Mouse (Mus musculus): ENCODE data around the gene Aars2. TPM values are rescaled to one million over a fixed set of nuclear protein-coding genes. Genes with fewer than 3 reads are reported as not detected.

Aars2 gene
- polyA plus RNA-seq, 1 experiment from 2014 or later, result 24.2 TPM

DNA sequence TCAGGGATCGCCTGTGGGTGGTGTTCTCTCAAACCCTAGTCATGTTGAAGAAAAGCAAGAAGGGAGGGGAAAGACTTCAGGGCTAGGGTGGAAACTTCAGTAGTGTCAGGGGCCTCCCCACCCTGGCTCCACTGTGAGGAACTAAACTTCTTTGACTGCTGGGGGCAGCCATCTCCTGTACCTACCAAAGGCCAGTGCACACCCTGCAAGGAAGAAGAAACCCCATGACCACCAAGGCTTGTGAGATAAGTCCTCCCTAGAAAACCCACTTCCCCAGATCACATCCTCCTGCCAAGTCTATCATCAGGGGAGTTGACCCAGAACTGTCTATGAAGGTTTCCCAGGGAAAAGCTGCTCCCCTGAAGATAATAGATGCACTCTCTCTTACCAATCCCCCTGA is 47.8 kb downstream of the Aars2 start:
- Histone ChIP-seq H3K36me3 (no peaks in the 10 kb centered on the region), H3K4me2 (replicated peaks) (no peak overlapping the region), H3K4me3 (no peak overlapping the region), H3K27me3 (peaks cover 49% of the 10 kb centered on the region), H3K9me3 (no peaks in the 10 kb centered on the region), H3K4me1 (peaks cover 46% of the 10 kb centered on the region), H3K9ac (replicated peaks) (no peak overlapping the region), H3K27ac (replicated peaks) (no peak overlapping the region)
- whole genome bisulfite sequencing, result 56% methylated on average over 1 of the region's 1 CpGs
- ATAC-seq (ENCODE audit: low FRiP score, low read depth), result no peak

DNA sequence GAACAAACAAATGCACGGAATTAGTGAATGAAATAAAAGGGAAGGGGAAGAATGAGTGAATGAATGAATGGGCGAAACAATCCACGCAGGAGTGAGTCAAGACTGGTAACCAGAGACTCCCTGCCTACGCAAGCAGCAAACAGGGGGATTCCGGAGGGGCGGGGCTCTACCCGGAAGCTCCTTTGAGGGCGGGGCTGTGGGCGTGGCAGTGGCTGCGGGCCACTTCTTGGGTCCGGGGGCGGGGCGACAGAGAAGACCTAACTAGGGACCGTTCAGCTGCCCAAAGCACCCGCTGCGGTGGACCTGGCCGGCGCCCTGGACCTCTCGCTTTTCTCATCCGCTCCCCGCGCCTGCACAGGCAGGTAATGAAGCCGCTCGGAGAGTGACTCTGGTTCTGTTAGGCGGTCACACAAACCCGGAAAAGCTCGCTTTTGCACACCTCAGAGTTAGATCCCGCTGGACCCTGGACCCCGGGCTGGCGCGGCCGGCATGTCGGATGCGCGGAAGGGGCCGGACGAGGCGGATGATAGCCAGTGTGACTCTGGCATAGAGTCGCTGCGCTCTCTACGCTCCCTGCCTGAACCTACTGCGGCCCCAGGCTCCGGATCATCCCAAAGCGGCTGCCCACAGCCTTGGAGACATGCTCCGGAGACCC is 48.9 kb downstream of the Aars2 start, which contains the start of gene Nfkbie:
TSS of gene Nfkbie (plus strand) at position 252 of the 655 bp plus-strand sequence.
- Histone ChIP-seq H3K4me2 (replicated peaks) (peak within 1 kb of the TSS; percentile 95), H3K9me3 (no peaks in the 10 kb centered on the region), H3K27ac (replicated peaks) (no peak within 1 kb of the TSS), H3K36me3 (no peaks in the 10 kb centered on the region), H3K4me3 (peak within 1 kb of the TSS; percentile 57), H3K9ac (replicated peaks) (peak within 1 kb of the TSS; percentile 73), H3K27me3 (peaks cover 49% of the 10 kb centered on the region), H3K4me1 (peaks cover 36% of the 10 kb centered on the region)
- under 1% methylated on average over 45 of the region's 45 CpGs for WGBS
- peak; percentile 76 for ATAC-seq (ENCODE audit: low FRiP score, low read depth)

DNA sequence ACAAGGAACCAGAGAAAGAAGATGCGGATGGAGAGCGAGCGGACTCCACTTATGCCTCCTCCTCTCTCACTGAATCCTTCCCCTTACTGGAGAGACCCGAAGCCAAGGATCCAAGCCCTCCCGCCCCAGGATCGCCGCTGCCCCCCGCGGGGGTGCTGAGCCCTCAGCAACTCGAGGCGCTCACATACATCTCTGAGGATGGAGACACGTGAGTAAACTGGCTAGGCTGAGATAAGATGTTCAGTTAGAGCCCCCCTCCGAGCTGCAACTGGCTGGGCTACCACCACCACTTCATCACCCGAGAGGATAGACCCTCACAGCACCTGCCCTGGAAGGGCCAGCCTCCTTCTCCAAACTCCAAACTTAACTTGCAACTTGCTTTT is 49.5 kb downstream of the Aars2 start:
- H3K27ac ChIP-seq (replicated peaks), result no peak overlapping the region
- H3K9me3 ChIP-seq, result no peaks in the 10 kb centered on the region
- H3K27me3 ChIP-seq, result peaks cover 46% of the 10 kb centered on the region
- no peak for ATAC-seq (ENCODE audit: low FRiP score, low read depth)
- H3K4me3 ChIP-seq, result peak overlapping the region; percentile 57
- peak overlapping the region; percentile 73 for H3K9ac ChIP-seq (replicated peaks)
- peak overlapping the region; percentile 95 for H3K4me2 ChIP-seq (replicated peaks)
- 1% methylated on average over 14 of the region's 14 CpGs for WGBS
- no peaks in the 10 kb centered on the region for H3K36me3 ChIP-seq
- peaks cover 33% of the 10 kb centered on the region for H3K4me1 ChIP-seq

DNA sequence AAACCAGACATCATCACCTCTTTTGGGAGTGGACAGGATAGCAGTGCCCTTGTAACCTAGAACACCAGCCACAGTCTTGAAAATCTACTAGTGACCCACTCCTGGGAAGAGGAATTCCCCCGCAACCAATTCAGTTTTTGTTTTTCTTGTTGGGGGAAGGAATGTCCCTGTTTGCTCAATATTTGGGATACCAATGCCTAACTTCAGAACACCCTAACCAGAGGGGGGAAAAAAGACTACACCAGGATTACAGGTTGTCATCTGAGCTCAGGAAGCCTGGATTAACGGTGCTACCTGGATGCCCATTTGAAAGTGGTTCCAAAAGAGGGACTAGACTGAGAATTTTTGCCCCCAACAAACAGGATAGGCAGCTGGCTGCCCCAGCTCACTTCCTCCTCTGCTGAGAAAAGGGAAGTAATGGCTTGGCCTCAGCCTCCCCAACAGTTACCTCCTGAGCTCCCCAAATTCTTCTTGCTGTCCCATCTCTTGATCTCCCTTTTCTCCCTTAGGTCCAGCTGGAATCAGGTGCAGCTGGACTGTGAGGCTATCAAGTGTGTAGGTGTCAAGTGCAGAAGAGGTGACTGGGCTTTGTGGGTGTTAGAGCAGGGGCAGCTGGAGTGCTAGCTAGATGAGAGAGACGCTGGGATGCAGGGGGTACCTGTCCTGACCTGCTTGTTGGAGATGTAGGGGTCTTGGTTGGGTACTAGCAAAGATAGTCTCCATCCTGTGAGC is 50.0 kb downstream of the Aars2 start:
- WGBS, result 63% methylated on average over 3 of the region's 3 CpGs
- Histone ChIP-seq H3K9ac (replicated peaks) (peak overlapping the region; percentile 73), H3K4me3 (peak overlapping the region; percentile 57)

DNA sequence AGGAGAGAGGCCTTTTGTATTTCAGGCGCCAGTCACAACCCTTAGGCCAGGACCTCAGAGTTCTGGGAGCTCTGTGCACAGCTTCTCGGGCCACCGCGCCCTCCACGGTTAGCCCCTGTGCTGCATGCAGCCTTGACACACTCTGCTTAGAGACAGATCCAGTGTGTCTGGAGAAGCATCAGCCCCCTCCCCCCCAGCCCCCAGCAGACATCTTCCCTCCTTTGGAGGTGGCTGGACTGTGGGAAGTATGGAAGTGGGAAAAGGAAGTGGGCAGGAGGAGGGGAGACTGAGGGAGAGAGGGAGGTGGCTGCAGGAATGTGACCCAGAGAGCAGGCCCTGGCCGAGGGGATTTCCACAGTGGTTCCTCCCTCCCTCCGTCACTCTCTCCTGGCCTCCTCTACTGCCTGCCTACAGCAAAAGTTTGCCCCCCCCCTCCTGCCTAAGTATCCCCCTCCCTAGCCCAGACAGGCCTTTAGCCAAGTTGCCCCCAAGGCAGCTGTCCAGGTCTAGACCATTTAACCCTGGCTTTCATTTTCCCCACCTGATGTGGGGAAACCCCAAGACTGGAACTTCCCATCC is 50.7 kb downstream of the Aars2 start:
- Histone ChIP-seq H3K9ac (replicated peaks) (peak overlapping the region; percentile 31), H3K27ac (replicated peaks) (no peak overlapping the region), H3K4me3 (no peak overlapping the region), H3K4me2 (replicated peaks) (no peak overlapping the region; the same call in 1 of the 2 replicates), H3K4me1 (peaks cover 22% of the 10 kb centered on the region), H3K9me3 (no peaks in the 10 kb centered on the region), H3K27me3 (peaks cover 41% of the 10 kb centered on the region), H3K36me3 (no peaks in the 10 kb centered on the region)
- ATAC-seq (ENCODE audit: low FRiP score, low read depth), result no peak
- WGBS, result 65% methylated on average over 7 of the region's 7 CpGs

More for the DNA sequence above, 50.0 kb downstream of the Aars2 start:
- Histone ChIP-seq H3K36me3 (no peaks in the 10 kb centered on the region), H3K9me3 (no peaks in the 10 kb centered on the region), H3K4me1 (peaks cover 27% of the 10 kb centered on the region), H3K4me2 (replicated peaks) (peak overlapping the region; percentile 95), H3K27ac (replicated peaks) (no peak overlapping the region), H3K27me3 (peaks cover 41% of the 10 kb centered on the region)
- no peak for ATAC-seq (ENCODE audit: low FRiP score, low read depth)

DNA sequence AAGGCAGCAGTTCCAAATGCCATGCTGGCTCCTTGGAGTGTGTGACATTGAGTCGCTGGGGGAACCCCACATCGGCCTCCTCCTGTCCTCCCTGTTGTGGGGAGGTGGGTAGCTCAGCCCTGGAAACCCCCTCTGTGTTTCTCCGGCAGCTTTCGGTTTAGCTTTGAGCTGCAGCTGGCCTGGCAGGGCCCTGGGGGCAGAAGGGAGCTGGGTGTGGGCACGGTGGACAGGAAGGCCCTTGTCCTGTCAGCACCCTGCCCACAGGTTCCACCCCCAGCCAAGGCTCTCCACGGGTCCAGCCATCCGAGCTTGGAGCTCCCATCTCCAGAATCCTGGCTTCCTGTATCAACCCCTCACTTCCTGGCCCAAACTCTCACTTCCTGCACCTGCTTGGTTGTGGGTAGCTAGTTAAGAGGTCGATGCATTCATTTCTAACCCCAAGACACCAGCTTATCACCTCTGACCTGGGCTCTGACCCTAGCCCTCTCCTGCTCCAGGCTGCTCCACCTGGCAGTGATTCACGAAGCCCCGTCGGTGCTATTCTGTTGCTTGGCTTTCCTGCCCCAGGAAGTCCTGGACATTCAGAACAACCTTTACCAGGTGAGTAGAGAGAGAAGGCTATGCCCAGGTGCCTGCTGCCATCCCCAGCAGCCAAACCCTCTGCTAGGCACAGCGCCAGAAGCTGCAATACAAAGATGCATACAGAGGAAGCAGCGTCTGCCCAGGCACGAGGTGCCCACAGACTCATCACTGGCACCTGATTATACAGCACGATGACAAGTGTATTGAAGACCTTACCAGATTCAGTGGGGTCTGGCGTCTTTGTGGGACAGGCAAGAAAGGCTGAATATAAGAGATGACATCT is 51.6 kb downstream of the Aars2 start:
- no peaks in the 10 kb centered on the region for H3K36me3 ChIP-seq
- H3K9me3 ChIP-seq, result no peaks in the 10 kb centered on the region
- peaks cover 22% of the 10 kb centered on the region for H3K4me1 ChIP-seq
- H3K27me3 ChIP-seq, result peaks cover 35% of the 10 kb centered on the region
- no peak overlapping the region for H3K27ac ChIP-seq (replicated peaks)
- H3K4me2 ChIP-seq (replicated peaks), result no peak overlapping the region
- H3K9ac ChIP-seq (replicated peaks), result no peak overlapping the region; the same call in 1 of the 2 replicates
- WGBS, result 74% methylated on average over 16 of the region's 16 CpGs
- ATAC-seq (ENCODE audit: low FRiP score, low read depth), result no peak
- no peak overlapping the region for H3K4me3 ChIP-seq

DNA sequence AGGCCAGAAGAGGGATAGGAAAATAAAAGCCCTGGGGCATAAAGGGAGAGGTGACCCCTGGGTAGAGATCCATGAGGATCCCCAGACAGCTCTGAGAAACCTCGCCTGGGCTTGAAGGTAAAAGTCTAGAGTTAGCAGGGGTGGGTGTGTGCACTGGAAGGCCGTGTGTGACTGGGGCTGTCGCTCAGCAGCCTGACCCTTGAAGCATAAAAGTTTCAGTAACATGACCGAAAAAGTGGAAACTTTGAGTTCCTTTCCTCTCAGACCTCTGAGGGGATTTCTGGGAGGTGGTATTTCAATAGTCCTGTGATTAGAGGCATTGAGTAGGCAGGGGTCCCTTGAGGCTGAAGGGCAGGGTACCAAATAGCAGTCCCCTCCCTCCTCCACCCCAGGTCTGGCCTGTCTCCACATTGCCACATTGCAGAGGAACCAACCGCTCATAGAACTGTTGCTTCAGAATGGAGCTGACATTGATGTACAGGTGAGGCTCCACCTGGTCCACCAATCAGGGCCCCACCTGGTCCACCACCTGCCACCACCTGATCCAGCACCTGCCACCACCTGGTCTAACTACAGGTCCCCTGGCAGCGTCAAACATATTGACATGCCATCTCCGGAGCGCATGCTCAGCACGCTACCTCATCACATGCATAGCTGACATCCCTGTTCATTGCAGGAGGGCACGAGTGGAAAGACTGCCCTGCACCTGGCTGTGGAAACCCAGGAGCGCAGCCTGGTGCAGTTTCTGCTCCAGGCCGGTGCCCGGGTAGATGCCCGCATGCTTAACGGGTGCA is 53.3 kb downstream of the Aars2 start:
- WGBS, result 87% methylated on average over 15 of the region's 15 CpGs
- no peak for ATAC-seq (ENCODE audit: low FRiP score, low read depth)
- Histone ChIP-seq H3K9me3 (no peaks in the 10 kb centered on the region), H3K9ac (replicated peaks) (no peak overlapping the region), H3K36me3 (no peaks in the 10 kb centered on the region), H3K4me1 (peaks cover 30% of the 10 kb centered on the region), H3K4me2 (replicated peaks) (no peak overlapping the region), H3K27me3 (peaks cover 26% of the 10 kb centered on the region), H3K27ac (replicated peaks) (no peak overlapping the region), H3K4me3 (no peak overlapping the region)

DNA sequence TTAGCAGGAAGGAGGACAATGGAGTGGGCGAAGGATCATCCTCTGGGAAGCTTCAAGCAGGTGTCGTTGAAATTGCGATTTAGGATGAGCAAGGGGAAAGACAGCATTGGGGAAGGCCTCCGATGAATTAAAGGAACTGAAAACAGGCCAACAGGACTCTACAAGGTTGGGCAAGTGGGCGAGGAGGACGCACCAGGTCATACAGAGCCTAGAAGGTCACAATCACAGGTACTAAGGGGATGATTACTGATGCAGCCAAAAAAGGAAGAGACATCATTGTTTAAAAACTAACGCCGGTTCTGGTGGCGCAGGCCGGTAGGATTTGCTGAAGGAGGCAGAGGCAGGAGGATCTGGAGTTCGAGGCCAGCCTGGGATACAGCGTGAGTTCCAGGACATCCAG is 56.6 kb downstream of the Aars2 start:
- Histone ChIP-seq H3K36me3 (peaks cover 27% of the 10 kb centered on the region), H3K27ac (replicated peaks) (no peak overlapping the region), H3K4me3 (peak overlapping the region; percentile 73; the same call in 1 of the 2 replicates), H3K4me1 (peaks cover 20% of the 10 kb centered on the region), H3K9ac (replicated peaks) (no peak overlapping the region), H3K27me3 (0 out of 2 replicates have a peak, but pooled peaks cover 8% of the 10 kb centered on the region), H3K9me3 (no peaks in the 10 kb centered on the region), H3K4me2 (replicated peaks) (peak overlapping the region; percentile 97)
- ATAC-seq (ENCODE audit: low FRiP score, low read depth), result no peak
- 81% methylated on average over 12 of the region's 12 CpGs for WGBS

DNA sequence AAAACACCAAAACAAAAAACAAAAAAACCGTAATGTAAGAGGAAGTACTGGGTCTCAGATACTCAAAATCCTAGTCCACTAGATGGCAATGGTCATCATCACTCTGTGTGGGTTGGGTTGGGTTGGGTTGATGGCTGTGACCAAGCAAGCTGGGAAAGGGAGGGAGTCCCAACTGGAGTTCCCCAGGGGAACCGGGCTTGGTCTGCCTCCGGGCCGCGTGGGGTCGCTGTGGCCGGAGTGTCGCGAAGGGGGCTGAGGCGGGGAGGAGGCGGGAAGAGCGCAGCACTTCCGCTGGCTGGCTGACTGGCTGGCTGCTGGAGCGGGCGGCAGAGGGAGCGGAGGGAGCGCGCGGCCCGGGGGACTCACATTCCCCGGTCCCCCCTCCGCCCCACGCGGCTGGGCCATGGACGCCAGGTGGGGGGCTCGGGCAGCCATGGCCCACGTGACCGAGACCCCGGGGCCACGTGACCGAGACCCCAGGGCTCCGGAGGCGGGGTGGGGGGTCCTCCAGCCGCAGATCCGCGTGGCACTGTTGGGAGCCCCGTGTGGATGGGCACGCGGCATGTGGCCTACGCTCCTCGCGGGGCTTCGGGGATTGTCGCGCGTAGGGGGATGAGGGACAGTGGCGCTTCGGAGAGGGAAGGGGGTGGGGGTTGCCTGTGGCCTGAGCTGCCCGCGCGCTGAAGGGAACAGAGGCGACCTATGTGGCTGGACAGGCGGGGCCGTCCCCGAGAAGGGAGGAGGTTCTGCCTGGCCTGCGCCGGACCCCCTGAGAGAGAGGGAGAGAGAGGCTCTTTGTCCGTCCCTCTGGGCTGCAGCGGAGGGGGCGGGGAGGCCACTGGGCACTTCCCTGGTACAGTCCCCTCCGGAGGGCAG is 57.3 kb downstream of the Aars2 start, which contains the start of gene Slc35b2:
TSS of gene Slc35b2 (plus strand) at position 220 of the 876 bp plus-strand sequence.
- peak within 1 kb of the TSS; percentile 73 for H3K4me3 ChIP-seq
- H3K4me1 ChIP-seq, result peaks cover 26% of the 10 kb centered on the region
- H3K9me3 ChIP-seq, result no peaks in the 10 kb centered on the region
- H3K36me3 ChIP-seq, result peaks cover 34% of the 10 kb centered on the region
- ATAC-seq (ENCODE audit: low FRiP score, low read depth), result peak; percentile 87
- H3K4me2 ChIP-seq (replicated peaks), result peak within 1 kb of the TSS; percentile 97
- H3K27ac ChIP-seq (replicated peaks), result peak within 1 kb of the TSS; percentile 85
- 0 out of 2 replicates have a peak, but pooled peaks cover 1% of the 10 kb centered on the region for H3K27me3 ChIP-seq
- peak within 1 kb of the TSS; percentile 85 for H3K9ac ChIP-seq (replicated peaks)
- WGBS, result 1% methylated on average over 48 of the region's 61 CpGs

DNA sequence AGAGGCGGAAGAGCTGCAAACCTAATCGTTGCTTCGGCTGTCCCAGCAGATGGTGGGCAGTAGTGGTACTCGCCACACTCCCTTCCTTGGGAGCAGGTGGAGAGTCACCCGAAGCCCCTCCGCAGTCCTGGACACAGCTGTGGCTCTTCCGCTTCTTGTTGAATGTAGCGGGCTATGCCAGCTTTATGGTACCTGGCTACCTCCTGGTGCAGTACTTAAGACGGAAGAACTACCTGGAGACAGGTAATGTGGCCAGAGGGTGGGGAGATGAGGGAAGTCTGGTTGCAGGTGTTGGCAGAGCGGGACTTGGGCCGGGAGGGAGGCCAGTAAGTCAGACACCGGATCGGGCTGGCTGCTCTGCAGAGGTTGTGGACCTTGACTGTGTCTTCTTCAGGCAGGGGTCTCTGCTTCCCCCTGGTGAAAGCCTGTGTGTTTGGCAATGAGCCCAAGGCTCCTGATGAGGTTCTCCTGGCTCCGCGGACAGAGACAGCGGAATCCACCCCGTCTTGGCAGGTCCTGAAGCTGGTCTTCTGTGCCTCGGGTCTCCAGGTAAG is 58.0 kb downstream of the Aars2 start:
- H3K9me3 ChIP-seq, result no peaks in the 10 kb centered on the region
- peak; percentile 0; the same call in 1 of the 2 replicates for ATAC-seq (ENCODE audit: low FRiP score, low read depth)
- H3K4me3 ChIP-seq, result peak overlapping the region; percentile 73
- H3K27ac ChIP-seq (replicated peaks), result peak overlapping the region; percentile 85
- no peaks in the 10 kb centered on the region for H3K27me3 ChIP-seq
- H3K36me3 ChIP-seq, result peaks cover 41% of the 10 kb centered on the region
- peak overlapping the region; percentile 97 for H3K4me2 ChIP-seq (replicated peaks)
- H3K4me1 ChIP-seq, result peaks cover 28% of the 10 kb centered on the region
- WGBS, result 13% methylated on average over 18 of the region's 18 CpGs
- H3K9ac ChIP-seq (replicated peaks), result peak overlapping the region; percentile 85
